Mouse (Mus musculus) gastrocnemius, postnatal 14 days (tissue): ENCODE measurements at regions not wholly inside any gene's neighbourhood (a gene's known extent, or its start where the extent isn't known, plus 50 kb on each side); places are given as distances from the start of the nearest gene placed in this dataset.

ENCODE experiments used
- DNase-seq: peaks from one replicate; pipeline ENCODE4 v3.0.0; 2021; ENCODE audit warnings: mixed read lengths
- intact Hi-C: fragments of 180-260 bp; cut with DNase I; formaldehyde crosslinking; loops from one replicate; pipeline ENCODE4 v1.15.1; 2025; ENCODE audit warnings: low total_unique reads

DNA sequence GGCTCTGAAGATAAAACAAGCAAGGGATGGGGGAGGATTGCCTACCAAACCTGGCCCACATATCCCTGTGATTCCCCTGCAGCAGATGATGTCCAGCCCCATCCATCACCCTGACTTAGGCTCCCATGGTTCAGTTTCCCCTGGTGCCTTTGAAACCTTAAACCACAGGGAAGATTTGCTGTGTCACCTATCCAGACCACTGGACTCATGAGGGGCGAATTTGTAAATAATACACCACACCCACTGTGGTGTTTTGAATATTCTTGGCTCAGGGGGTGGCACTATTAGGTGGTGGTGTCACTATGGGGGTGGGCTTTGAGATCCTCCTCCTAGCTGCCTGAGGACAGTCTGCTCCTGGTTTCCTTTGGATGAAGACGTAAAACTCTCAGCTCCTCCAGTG, 205.8 kb upstream of the Srrm4 start:
- DNase-seq = no peak
- intact Hi-C loops = no loop called here

DNA sequence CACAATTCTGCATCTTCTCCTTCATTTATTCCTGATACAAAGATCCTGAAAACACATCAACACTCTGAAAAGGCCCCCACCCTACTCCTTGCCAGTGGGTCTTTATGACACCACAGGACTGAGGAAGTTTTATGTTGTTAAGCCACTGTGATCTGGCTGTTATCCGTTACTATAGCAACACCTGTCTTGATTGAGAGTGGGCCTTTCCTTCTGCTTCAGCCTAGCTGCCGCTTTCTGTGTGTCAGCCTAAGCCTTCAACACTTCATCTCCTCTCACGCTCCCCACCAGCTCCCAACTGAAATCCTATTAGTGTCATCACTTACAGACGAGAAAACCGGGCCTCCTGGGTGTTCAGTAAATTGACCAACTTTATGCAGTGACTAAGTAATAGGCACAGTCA, 203.6 kb upstream of the Srrm4 start:
- intact Hi-C loops = no loop called here
- DNase-seq = no peak

DNA sequence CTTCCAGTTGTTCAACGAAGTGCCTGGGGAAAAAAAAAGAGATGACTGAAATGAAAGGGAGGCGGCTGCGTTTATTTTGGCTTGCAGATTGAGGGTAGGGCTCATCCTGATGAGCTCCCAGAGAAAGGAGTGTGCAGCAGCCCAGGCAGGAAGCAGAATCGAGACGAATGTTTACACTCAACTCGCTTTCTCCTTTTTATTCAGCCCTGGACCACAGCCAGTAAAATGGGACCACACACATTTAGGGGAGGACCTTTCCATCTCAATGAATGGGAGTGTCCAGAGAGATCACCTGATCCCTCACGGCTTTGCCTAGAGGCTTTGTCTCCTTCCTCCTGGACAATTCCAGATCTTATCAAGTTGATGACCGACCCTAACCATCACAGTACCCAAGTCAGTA, 198.8 kb upstream of the Srrm4 start:
- DNase-seq = no peak
- intact Hi-C loops = no loop called here

GRCm38 (mm10) chr5:116789859-116790258, 198.2 kb upstream of the Srrm4 start:
- intact Hi-C loops = no loop called here
- no peak for DNase-seq

GRCm38 (mm10) chr5:116776450-116776849, 184.8 kb upstream of the Srrm4 start:
- intact Hi-C loops = no loop called here
- no peak for DNase-seq

DNA sequence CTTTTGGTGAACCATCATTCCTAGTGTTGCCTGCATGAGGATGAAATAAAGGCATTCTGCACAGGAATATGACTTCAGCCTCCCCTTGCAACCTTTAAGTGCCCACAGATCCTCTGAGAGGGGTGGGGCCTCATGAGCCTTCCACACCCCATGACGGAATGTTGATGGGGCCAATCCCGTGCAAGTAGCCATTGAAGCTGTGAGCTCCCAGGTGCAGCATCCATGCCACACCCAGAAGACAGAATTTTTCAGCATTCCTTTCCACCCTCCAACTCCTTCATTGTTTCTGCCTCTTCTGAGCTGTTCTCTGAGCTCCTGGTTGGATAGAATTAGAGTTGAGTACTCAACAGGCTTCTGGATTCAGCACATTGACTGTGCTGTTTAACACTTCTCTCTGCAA, 174.6 kb upstream of the Srrm4 start:
- DNase-seq = no peak
- intact Hi-C loops = no loop called here

GRCm38 (mm10) chr5:116761323-116761722, 169.7 kb upstream of the Srrm4 start:
- DNase-seq = no peak
- intact Hi-C loops = no loop called here

DNA sequence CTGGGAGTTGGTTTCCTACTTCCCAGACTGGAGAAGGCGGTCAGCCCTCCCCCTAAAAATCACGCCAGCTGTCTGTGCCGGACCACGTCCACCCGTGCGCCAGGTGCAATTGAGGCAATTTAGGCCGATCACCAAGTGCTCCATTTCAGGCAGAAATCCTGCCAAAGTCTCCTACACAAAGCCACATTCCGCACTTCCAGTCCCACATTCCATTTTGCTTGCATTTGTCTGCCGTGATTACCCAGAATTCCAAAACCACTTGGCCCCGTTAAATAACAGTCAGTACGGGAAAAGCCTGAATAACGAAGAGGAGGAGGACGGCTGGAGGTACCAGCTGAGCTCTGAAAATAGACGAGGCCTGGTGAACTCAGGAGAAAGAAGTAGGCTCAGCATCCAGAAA, 167.1 kb upstream of the Srrm4 start:
- intact Hi-C loops = no loop called here
- no peak for DNase-seq

GRCm38 (mm10) chr5:116752941-116753340, 161.3 kb upstream of the Srrm4 start:
- DNase-seq = no peak

GRCm38 (mm10) chr5:116752096-116752495, 160.5 kb upstream of the Srrm4 start:
- intact Hi-C loops = no loop called here
- DNase-seq = no peak

More at GRCm38 (mm10) chr5:116752941-116753340, 161.3 kb upstream of the Srrm4 start:
- intact Hi-C loops = no loop called here

- no peak for DNase-seq
- intact Hi-C loops = no loop called here
Observed at GRCm38 (mm10) chr5:116745776-116746175, 154.2 kb upstream of the Srrm4 start.

- intact Hi-C loops = no loop called here
Observed at GRCm38 (mm10) chr5:116744389-116744788, 152.8 kb upstream of the Srrm4 start.

DNA sequence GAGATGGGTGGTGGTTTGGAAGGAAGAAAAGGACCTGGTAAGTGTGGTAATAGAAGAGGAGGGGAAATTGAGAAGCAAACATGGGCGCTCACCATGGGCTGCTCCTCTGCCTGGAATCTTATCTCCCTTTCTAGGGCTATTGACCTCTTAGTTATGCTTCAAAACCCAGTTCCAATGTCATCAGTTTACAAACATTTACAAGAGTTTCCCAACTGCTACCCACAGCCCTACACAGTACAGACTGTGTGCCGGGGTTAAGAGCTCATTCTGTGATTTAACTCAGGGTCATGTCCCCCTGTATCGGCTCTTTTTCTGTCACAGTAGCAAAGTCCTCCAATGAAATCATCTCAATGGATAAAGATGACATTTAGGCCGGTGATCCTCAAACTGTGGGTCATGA, 144.0 kb upstream of the Srrm4 start:
- DNase-seq = no peak
- intact Hi-C loops = no loop called here

More at GRCm38 (mm10) chr5:116744389-116744788, 152.8 kb upstream of the Srrm4 start:
- DNase-seq = peak; percentile 4

- intact Hi-C loops = no loop called here
Observed at GRCm38 (mm10) chr5:116731509-116731908, 139.9 kb upstream of the Srrm4 start.

GRCm38 (mm10) chr5:116719200-116719599, 127.6 kb upstream of the Srrm4 start:
- intact Hi-C loops = no loop called here
- no peak for DNase-seq

More at GRCm38 (mm10) chr5:116731509-116731908, 139.9 kb upstream of the Srrm4 start:
- no peak for DNase-seq

DNA sequence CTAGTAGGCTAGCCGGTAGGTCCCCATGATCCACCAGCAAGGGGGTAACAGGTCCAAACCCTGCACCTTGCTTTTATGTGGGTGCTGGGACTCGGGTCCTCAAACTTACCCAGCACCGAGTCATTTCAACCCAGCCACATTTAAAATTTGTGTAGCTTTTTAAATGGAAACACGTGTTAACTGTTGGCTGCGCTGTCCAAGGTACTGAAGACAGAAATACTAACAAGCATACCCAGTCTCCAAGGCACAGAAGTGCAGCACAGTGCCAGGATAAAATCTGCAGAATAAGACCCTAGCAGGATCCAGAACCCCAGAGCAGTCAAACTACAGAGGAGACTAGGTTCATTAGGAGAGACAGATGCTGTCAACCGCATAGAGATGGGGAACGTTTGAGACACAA, 122.6 kb upstream of the Srrm4 start:
- intact Hi-C loops = no loop called here
- DNase-seq = no peak

- intact Hi-C loops = no loop called here
- DNase-seq = no peak
Observed at GRCm38 (mm10) chr5:116712056-116712455, 120.4 kb upstream of the Srrm4 start.

GRCm38 (mm10) chr5:116708505-116708904, 116.9 kb upstream of the Srrm4 start:
- no peak for DNase-seq
- intact Hi-C loops = no loop called here

DNA sequence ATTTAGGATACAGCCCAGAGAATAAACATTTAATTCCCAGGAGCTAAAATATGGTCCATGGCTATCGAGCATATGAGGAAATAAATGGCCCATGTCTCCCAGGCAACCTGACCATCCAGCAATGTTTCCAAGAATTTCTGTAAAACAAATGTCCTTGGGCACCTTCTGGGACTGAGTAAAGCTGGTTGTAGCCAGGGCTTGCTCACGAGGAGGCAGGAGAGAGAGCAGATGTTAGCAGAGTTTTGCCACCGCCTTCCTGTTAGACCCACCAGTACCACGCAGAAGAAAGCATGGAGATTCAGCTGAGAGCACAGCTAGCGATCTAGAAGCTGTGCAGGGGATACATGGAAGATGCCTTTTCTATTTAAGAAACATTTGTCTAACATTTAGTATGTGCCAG, 70.8 kb upstream of the Srrm4 start:
- intact Hi-C loops = no loop called here
- DNase-seq = no peak

- no peak for DNase-seq
- intact Hi-C loops = no loop called here
Observed at GRCm38 (mm10) chr5:116661851-116662250, 70.2 kb upstream of the Srrm4 start.

- no peak for DNase-seq
- intact Hi-C loops = no loop called here
Observed at GRCm38 (mm10) chr5:116654486-116655420, 63.1 kb upstream of the Srrm4 start.
